Mouse (Mus musculus) skeletal muscle tissue, postnatal 0 days (tissue): Measurements from ENCODE around the gene Nr2f1. TPM values are rescaled to one million over a fixed set of nuclear protein-coding genes. Genes with fewer than 3 reads are reported as not detected.

Experiments used
- polyA plus RNA-seq: library from polyadenylated mRNA; unstranded; fragments of >200 nt; fragmentation: Nextera tagmentation; extraction: Ambion mirVana; gene quantifications from 2 replicates; pipeline ENCODE4 v1.2.1, GENCODE M21; 2015

Nr2f1 gene
- 0.99 and 1.6 TPM in 2 replicates for polyA plus RNA-seq

GRCm38 (mm10) chr13:78199642-78200160 lies at the start of gene Nr2f1:
TSS of gene Nr2f1 (minus strand) at chr13:78199757.

Other genes with a start within 250 kb of the Nr2f1 start
- gene Pou5f2, start 174.9 kb downstream of the Nr2f1 start, polyA plus RNA-seq, result 0.67 and 0.71 TPM in 2 replicates